Mouse (Mus musculus) effector memory CD4-positive, alpha-beta T cell, adult 7 months (primary cell): ENCODE measurements around the gene Zfp459. TPM values are rescaled to one million over a fixed set of nuclear protein-coding genes. Genes with fewer than 3 reads are reported as not detected.

Experiments
- polyA plus RNA-seq: library from polyadenylated mRNA; unstranded; fragments of 100-300 nt; shearing (Covaris generic); gene quantifications from one replicate; pipeline ENCODE4 v1.2.1, GENCODE M21; 2017

Gene Zfp459
- 3.5 TPM for polyA plus RNA-seq

DNA sequence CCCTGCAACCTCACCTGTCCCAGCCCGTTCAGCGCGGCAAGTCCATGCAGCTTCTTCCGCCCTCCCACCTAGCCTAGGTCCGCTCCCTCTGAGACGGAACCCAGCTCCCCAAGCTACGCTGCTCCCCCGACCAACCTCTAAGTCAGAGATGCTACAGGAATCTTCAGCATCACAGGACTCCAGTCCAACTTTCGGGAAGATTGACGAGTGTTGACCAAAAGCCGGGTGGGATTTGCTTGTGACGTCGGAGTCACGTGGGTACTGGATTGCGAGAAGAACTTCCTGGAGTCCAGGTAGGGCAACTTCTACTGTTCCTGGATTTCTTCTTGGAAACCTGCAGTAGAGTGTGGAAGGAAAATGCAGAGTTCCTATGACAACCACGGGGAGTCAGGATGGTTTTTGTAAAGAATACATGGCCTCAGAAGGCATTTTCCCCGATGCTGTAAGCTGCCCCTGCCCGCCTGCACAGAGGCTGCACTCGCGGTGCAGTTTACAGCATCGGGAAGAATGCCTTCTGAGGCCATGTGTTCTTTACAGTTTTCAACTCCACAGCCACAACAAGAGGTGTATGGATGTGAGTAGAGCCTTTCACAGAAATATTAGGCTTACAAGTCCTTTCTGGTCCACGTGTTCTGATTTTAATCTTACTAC lies at the start of gene Zfp459:
TSS of gene Zfp459 (minus strand) at position 212 of the 651 bp plus-strand sequence.

DNA sequence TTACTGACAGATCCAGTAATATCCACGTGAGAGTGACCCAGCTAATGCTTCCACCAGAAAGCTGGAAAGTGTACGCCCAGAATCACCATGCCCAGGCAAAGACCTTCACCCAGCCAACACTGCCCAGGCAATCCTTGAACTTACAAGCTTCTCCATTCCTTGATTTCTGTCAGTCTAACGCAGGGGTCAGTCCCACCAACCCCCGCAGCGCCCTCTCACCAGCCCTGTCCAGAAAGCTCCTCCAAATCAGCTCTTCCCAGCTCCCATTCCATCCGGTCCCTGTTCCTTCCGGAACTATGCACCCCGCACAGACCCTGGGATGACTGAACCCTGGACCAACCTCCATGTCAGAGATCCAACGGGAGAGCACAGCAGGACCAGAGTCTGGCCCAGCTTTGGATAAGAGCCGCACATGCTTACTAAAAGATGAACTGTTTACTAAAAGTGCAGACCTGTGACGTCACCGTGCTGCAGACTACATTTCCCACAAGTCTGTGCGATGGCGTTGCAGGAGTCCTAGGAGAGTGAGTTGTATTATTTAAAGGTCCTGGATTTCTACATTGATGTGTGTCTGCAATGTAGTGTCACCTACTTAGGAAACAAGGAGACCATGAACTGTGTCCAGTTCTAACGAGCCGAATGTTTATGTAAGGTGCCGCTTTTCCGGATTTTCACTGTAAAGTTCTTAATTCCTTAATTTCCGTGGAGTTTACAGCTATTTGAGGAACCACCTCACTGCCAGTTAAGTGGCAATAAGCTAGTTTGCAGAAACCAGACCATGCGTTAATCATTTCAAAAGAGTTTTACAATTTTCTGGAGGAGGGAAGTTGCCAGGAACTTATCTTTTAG lies 30.2 kb upstream of the Zfp459 start, which contains the start of gene Zfp874a:
TSS of gene Zfp874a (minus strand) at position 453 of the 849 bp plus-strand sequence.

DNA sequence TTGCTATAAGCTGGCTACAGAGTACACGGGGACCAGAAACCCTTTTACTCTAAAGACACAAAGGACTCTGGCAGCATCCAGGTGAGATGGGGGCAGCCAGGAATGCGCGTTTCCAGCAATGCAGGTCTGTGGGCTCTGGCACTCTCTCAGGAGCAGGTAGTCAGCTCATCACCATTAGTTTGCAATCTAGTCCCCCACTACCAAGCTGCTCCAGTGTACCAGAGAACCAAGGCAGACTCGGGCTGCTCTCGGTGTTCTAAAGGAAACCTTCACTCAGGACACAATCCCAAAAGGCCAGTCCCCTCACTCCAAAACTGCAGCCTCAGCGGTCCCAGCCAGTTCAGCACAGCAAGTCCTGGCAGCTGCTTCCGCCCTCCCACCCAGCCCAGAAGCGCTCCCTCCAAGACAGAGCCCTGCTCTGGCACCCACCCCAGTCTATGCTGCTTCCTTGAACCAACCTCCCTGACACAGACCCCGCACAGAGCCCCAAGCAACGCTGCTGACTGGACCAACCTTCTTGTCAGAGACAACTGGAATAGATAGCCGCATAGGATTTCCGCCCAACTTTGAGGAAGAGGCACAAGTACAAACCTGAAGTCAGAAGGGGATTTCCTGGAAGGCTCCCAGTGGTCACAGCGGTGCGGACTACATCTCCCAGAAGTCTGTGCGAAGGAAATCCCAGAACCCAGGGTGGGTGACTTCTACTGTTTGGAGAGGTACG lies 21.9 kb downstream of the Zfp459 start, which contains the start of gene Zfp429:
TSS of gene Zfp429 (minus strand) at position 637 of the 721 bp plus-strand sequence.

DNA sequence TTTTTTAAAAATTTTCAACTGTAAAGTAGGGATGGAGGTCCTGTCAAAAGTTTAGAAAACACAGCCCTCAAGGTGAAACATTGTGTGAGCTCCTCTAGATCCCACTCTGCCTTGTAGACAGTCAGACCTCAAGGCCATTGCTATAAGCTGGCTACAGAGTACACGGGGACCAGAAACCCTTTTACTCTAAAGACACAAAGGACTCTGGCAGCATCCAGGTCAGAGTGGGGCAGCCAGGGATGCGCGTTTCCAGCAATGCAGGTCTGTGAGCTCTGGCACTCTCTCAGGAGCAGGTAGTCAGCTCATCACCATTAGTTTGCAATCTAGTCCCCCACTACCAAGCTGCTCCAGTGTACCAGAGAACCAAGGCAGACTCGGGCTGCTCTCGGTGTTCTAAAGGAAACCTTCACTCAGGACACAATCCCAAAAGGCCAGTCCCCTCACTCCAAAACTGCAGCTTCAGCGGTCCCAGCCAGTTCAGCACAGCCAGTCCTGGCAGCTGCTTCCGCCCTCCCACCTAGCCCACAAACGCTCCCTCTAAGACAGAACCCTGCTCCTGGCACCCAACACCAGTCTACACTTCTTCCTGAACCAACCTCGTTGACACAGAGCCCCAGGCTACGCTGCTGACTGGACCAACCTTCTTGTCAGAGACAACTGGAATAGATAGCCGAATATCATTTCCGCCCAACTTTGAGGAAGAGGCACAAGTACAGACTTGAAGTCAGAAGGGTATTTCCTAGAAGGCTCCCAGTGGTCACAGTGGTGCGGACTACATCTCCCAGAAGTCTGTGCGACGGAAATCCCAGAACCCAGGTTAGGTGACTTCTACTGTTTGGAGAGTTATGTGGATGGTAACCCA lies 45.9 kb downstream of the Zfp459 start, which contains the start of the genes Gm28041 and Zfp456:
TSS of gene Gm28041 (minus strand) at position 684 of the 862 bp plus-strand sequence.
TSS of gene Zfp456 (minus strand) at position 761 of the 862 bp plus-strand sequence.

DNA sequence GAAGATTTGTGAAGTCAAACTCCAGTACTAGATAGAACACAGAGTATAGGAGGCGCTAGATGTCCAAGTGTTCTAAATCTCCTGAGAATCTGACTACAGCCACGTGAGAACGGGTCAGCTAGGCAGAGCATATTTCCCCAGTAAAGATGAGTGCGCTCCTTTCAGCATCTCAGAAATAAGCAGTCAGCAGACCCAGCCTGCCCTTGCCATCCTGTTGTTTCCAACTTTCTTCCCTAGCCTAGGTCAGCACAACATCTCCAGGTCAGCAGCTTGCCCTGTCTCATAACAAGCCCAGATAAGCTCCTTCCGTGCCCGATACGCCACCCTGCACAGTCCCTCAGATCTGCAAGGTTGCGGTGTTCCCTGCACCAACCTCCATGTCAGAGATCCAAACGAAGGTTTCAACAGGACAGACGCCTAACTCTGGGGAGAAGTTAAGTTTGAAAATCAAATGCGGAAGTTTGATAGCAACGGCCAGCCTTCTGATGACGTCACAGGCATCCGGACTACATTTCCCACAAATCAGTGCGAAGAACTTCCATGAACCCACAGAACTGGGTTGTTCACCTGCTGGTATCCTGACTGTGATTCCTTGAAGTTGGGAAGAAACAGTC lies 61.0 kb downstream of the Zfp459 start, which contains the start of the genes Gm28044 and Zfp953:
TSS of gene Gm28044 (minus strand) at position 406 of the 614 bp plus-strand sequence.
TSS of gene Zfp953 (minus strand) at position 475 of the 614 bp plus-strand sequence.

Other genes starting within 250 kb of the Zfp459 start
- 13.1 TPM for gene Rsl1, start 248.2 kb downstream of the Zfp459 start, polyA plus RNA-seq
- gene Zfp455, start 226.9 kb downstream of the Zfp459 start, polyA plus RNA-seq = 2.6 TPM
- 1.7 TPM for gene Zfp458, start 143.0 kb downstream of the Zfp459 start, polyA plus RNA-seq
- not detected for gene Zfp457, start 114.9 kb downstream of the Zfp459 start, polyA plus RNA-seq
- 5.7 TPM for gene Zfp595, start 88.8 kb downstream of the Zfp459 start, polyA plus RNA-seq
- gene Gm28044, start 60.9 kb downstream of the Zfp459 start, polyA plus RNA-seq = 0.94 TPM
- 2.0 TPM for gene Zfp953, start 60.8 kb downstream of the Zfp459 start, polyA plus RNA-seq
- gene Gm28041, start 45.7 kb downstream of the Zfp459 start, polyA plus RNA-seq = 1.2 TPM
- gene Zfp456, start 45.6 kb downstream of the Zfp459 start, polyA plus RNA-seq = 5.7 TPM
- 29.1 TPM for gene Zfp429, start 21.6 kb downstream of the Zfp459 start, polyA plus RNA-seq
- 34.3 TPM for gene Zfp874a, start 30.2 kb upstream of the Zfp459 start, polyA plus RNA-seq
- 13.9 TPM for gene Zfp874b, start 62.8 kb upstream of the Zfp459 start, polyA plus RNA-seq
- 17.3 TPM for gene Zfp58, start 79.1 kb upstream of the Zfp459 start, polyA plus RNA-seq
- not detected for gene Gm26965, start 104.7 kb upstream of the Zfp459 start, polyA plus RNA-seq
- gene Zfp87, start 104.8 kb upstream of the Zfp459 start, polyA plus RNA-seq = 44.6 TPM
- 15.9 TPM for gene Zfp748, start 132.4 kb upstream of the Zfp459 start, polyA plus RNA-seq
- 5.3 TPM for gene Zfp729b, start 188.3 kb upstream of the Zfp459 start, polyA plus RNA-seq
- 3.1 TPM for gene Gm49345, start 216.4 kb upstream of the Zfp459 start, polyA plus RNA-seq
- 4.8 TPM for gene Zfp729a, start 216.4 kb upstream of the Zfp459 start, polyA plus RNA-seq